Mouse (Mus musculus) urinary bladder, postnatal 36 days (tissue): ENCODE data around the gene Taf3.

Experiments used
- DNase-seq, 2 experiments: peaks; one replicate each; pipeline ENCODE4 v3.0.0; 2022; ENCODE audit warnings: low spot score in 2 of 2, mixed read lengths in 1 of 2

Taf3 gene

GRCm38 (mm10) chr2:10010263-10010909, 38.0 kb downstream of the Taf3 start:
- no peak for DNase-seq

GRCm38 (mm10) chr2:10009671-10010254, 38.6 kb downstream of the Taf3 start:
- DNase-seq, result no peak

GRCm38 (mm10) chr2:10008593-10008992, 39.8 kb downstream of the Taf3 start:
- no peak for DNase-seq

GRCm38 (mm10) chr2:10004960-10005621, 43.3 kb downstream of the Taf3 start:
- no peak for DNase-seq

- DNase-seq, result peak in 1 of 2 experiments; percentile 48
These were observed 45.0 kb downstream of the Taf3 start for GRCm38 (mm10) chr2:10003358-10003757.

- DNase-seq, result no peak
These were observed 46.8 kb downstream of the Taf3 start for GRCm38 (mm10) chr2:10001591-10001990.

- no peak for DNase-seq
These were observed 50.9 kb downstream of the Taf3 start for GRCm38 (mm10) chr2:9997535-9997934.

GRCm38 (mm10) chr2:9996111-9996510, 52.3 kb downstream of the Taf3 start:
- DNase-seq, result no peak

GRCm38 (mm10) chr2:9990690-9991229, 57.6 kb downstream of the Taf3 start:
- DNase-seq, result no peak

- no peak for DNase-seq
These were observed 58.5 kb downstream of the Taf3 start for GRCm38 (mm10) chr2:9989649-9990547.

- DNase-seq, result no peak
These were observed 60.1 kb downstream of the Taf3 start for GRCm38 (mm10) chr2:9988290-9988689.

- no peak for DNase-seq
These were observed 62.4 kb downstream of the Taf3 start for GRCm38 (mm10) chr2:9985979-9986447.

- DNase-seq, result no peak
These were observed 66.0 kb downstream of the Taf3 start for GRCm38 (mm10) chr2:9982446-9982845.

- DNase-seq, result no peak
These were observed 76.5 kb downstream of the Taf3 start for GRCm38 (mm10) chr2:9971927-9972326.

- DNase-seq, result no peak
These were observed 77.8 kb downstream of the Taf3 start for GRCm38 (mm10) chr2:9970579-9970978.

GRCm38 (mm10) chr2:9970178-9970577, 78.2 kb downstream of the Taf3 start:
- no peak for DNase-seq

GRCm38 (mm10) chr2:9969734-9970133, 78.7 kb downstream of the Taf3 start:
- DNase-seq, result no peak

GRCm38 (mm10) chr2:9966634-9967033, 81.8 kb downstream of the Taf3 start:
- DNase-seq, result no peak

- no peak for DNase-seq
These were observed 82.8 kb downstream of the Taf3 start for GRCm38 (mm10) chr2:9965608-9966007.

- DNase-seq, result no peak
These were observed 85.5 kb downstream of the Taf3 start for GRCm38 (mm10) chr2:9962871-9963270.

GRCm38 (mm10) chr2:9961708-9962107, 86.7 kb downstream of the Taf3 start:
- no peak for DNase-seq

GRCm38 (mm10) chr2:9958011-9958410, 90.4 kb downstream of the Taf3 start:
- no peak for DNase-seq
